Mouse (Mus musculus): Measurements from ENCODE around the gene Cebpzos. TPM values are rescaled to one million over a fixed set of nuclear protein-coding genes. Genes with fewer than 3 reads are reported as not detected.

The Cebpzos gene
- 10 to 100 TPM; 35.3 to 40.9 (median 38.1) TPM for total RNA-seq (2022)

GRCm38 (mm10) chr17:78916369-78916813 is at the start of gene Cebpzos:
TSS of gene Cebpzos (plus strand) at chr17:78916500.
- peak; percentile 83 for DNase-seq

- no peak for DNase-seq
Observed at GRCm38 (mm10) chr17:78873886-78874285, 42.4 kb upstream of the Cebpzos start.

DNA sequence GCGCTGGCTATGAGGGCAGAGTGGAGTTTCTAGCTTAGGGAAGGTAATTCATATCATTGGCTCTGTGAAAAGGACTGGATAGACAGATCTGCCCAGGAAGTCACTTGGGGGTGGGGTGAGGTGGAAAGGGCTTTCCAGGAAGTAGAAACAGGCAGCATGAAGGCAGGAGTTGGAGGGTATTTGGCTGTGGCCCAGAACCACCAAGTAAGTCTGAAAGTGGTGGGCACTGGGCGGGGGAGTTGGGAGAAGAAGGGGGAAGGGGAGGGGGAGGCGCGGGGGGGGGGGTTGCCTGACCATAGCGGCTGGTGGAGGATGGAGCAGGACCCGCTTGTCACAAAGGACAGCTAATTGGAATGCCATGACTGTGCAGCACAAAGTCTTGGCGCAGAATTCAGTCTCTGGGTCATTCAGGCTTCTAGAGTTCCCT is 34.4 kb upstream of the Cebpzos start:
- no peak for DNase-seq

- DNase-seq = peak; percentile 87
Observed at GRCm38 (mm10) chr17:78882401-78883112, 33.7 kb upstream of the Cebpzos start, which contains the start of gene Eif2ak2. TSS of gene Eif2ak2 (minus strand) at chr17:78882573.

- no peak for DNase-seq
Observed at GRCm38 (mm10) chr17:78883291-78883690, 33.0 kb upstream of the Cebpzos start.

GRCm38 (mm10) chr17:78885286-78886065 is 30.8 kb upstream of the Cebpzos start:
- no peak for DNase-seq

GRCm38 (mm10) chr17:78888554-78888953 is 27.7 kb upstream of the Cebpzos start:
- no peak for DNase-seq

GRCm38 (mm10) chr17:78889184-78889583 is 27.1 kb upstream of the Cebpzos start:
- DNase-seq = no peak

GRCm38 (mm10) chr17:78891020-78891419 is 25.3 kb upstream of the Cebpzos start:
- no peak for DNase-seq

DNA sequence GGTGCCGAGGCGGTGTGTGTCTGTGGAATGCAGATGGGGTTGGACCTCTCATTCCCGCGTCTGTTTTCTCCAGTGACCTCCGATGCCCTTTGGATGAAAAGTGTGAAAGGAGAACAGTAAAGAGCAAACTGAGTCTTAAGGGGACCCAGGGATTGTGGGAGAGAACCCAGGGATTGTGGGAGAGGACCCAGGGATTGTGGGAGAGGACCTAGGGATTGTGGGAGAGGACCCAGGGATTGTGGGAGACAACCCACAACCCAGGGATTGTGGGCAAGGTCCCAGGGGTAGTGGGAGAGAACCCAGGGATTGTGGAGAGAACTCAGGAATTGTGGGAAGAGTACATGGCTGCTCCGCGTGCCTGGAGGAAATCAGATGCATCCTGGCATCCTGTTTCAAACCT is 21.3 kb upstream of the Cebpzos start:
- no peak for DNase-seq

- no peak for DNase-seq
Observed at GRCm38 (mm10) chr17:78895394-78895793, 20.9 kb upstream of the Cebpzos start.

DNA sequence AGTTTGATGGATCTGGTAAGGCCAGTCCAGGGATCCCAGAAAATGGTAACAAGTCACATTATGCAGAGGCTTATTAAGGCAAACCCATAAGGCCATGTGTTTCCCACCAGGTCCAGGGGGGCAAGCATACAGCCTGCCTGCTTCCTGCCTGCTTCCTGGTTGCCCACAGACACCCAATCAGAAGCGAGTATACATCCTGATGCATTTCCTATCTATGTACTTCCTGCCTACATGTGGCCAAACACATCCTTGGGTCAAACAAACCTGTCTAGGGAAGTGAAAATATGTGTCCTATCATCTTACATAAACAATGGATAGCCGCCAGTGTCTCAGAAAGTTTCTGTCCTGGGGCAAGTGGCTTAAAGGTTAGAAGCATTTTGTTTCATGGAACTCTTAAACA is 13.1 kb upstream of the Cebpzos start:
- DNase-seq = no peak

DNA sequence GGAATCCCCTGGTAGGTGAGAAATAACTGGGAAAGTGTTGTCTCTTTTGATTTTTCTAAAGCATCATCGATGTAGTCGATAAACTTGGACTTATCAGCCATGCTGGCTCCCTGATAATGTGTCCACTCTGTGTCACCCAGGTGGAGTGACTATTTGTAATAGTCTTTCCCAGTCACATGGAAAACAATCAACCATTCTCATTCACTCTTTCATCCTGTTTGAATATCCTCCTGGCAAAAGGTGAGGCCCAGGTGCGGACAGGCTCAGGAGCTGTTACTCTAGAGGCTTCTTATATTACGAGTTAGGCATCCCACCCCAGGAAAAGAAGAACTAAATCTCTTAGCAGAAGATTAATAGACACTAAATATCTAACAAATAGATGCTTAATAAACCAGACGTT is 9.4 kb upstream of the Cebpzos start, which contains the start of gene Sult6b1:
Gene Sult6b1 (minus strand): TSS at position 101 of the 400 bp plus-strand sequence.
- no peak for DNase-seq

- no peak for DNase-seq
Observed at GRCm38 (mm10) chr17:78909374-78909773, 6.9 kb upstream of the Cebpzos start.

- DNase-seq = no peak
Observed at GRCm38 (mm10) chr17:78912861-78913281, 3.4 kb upstream of the Cebpzos start.

- no peak for DNase-seq
Observed at GRCm38 (mm10) chr17:78913921-78914320, 2.4 kb upstream of the Cebpzos start.

GRCm38 (mm10) chr17:78915772-78916171 is 528 bp upstream of the Cebpzos start:
- DNase-seq = no peak

- no peak for DNase-seq
Observed at GRCm38 (mm10) chr17:78916899-78917298, 599 bp downstream of the Cebpzos start.

DNA sequence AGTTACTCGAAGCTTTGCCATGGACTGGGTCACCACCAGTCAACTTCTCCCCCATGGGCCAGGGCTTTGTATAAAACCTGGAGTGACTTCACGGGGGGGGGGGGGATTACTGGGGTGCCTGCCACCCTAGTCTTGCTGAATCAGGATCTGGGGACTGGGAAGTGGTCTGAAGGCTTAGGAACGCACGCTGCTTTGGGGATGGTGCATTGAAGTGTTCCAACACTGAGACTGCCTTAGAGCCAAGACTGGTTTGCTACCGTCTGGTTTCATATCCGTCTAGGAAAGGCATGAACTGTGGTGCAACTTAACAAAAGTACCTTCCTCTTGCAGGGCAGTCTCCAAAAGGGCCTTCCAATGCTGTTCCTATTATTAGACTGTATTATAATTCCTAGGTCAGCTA is 1.4 kb downstream of the Cebpzos start:
- DNase-seq = no peak

DNA sequence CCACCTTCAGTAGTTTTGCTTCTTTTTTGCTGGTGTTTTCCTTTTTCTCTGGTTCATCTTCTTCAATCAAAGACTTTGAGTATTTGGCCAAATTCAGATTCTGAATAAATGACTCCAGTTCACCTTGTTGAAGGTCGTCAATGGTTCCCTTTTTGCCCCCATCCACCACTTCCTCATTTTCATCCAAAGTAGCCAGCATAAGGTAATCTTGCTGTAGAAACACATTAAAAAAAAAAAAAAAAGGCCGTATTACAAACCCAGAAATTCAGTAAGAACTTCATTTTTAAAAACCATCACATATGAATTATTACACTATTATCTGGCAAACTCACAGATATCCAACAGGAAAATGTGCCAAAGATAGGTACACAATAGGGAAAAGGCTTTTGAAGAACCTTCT is 19.6 kb downstream of the Cebpzos start:
- no peak for DNase-seq

DNA sequence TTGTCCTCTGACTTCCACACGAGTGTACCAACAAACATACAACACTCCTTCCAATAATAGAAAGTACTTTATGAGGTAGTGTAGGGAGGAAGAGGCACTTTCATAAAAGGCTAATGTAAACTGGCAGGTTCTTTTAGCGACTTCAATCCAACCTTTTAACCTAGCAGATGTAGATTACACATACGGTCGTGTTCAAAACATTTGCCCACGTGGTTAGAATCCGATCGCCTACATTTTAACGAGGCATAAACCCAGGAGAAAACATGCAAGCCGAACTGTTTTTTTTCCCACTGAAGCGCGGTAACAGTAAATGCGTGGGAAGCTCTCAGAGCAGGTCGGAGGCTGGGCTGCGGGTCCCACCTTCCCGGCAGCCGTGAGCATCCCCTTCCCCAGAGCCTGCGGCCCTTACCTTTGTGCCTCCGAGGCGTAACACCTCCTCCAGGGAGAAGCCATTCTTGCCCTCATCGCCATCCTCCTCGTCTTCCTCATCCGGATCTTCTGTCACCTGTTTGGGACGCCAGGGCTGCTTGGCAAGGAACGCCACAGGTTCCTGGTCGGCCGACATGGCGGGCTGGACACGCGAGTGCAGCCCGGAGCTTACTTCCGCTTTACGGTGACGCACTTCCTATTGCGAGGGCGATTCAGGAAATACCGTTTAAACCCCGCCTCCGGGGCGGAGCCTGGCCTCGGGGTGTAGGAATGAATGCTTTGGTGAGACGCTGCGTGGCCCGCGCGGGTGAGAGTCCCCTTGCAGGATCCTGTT is 20.3 kb downstream of the Cebpzos start, which contains the start of the genes Cebpz and Ndufaf7:
Gene Cebpz (minus strand): TSS at position 601 of the 763 bp plus-strand sequence.
Gene Ndufaf7 (plus strand): TSS at position 671 of the 763 bp plus-strand sequence.
- peak; percentile 96 for DNase-seq

- peak; percentile 9 for DNase-seq
Observed at GRCm38 (mm10) chr17:78937229-78937853, 21.0 kb downstream of the Cebpzos start.

Data from adrenal gland, adult 8-10 months (tissue).